Mouse (Mus musculus): Measurements from ENCODE around the gene Cox8b. TPM values are rescaled to one million over a fixed set of nuclear protein-coding genes. Genes with fewer than 3 reads are reported as not detected.

Gene Cox8b
- polyA plus RNA-seq, 1 experiment from 2014 or later, result not detected

DNA sequence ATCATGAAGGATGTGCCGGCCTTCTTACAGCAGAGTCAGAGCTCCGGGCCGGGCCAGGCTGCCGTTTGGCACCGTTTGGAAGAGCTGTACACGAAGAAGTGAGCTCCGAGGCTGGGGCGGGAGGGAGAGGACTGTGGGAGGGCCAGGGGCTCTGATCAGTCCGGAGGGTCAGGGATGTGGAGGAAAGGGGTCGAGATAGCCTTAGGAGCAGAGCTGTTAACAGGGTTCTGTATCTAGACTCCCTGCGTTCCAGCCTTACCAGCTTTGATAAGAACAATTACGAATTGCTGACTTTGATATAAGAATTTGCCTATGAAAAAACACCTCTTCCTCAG, 17.8 kb downstream of the Cox8b start:
- WGBS, result 0% methylated on average over 12 of the region's 12 CpGs
- ATAC-seq (ENCODE audit: insufficient read depth) (peak; percentile 54; the same call in 1 of the 2 replicates), DNase-seq (no peak)
- peaks cover 4% of the 10 kb centered on the region; the same call in 1 of the 2 replicates for H3K4me1 ChIP-seq (ENCODE audit: insufficient read depth)
- peaks cover 28% of the 10 kb centered on the region for H3K36me3 ChIP-seq (ENCODE audit: insufficient read depth)
- H3K27me3 ChIP-seq (ENCODE audit: insufficient read depth, low read length), result no peaks in the 10 kb centered on the region
- peak overlapping the region; percentile 89 for H3K4me3 ChIP-seq (ENCODE audit: low read depth, low read length)
- no peak for TF ChIP-seq CTCF (IDR thresholded peaks at IDR 0.05; ENCODE audit: low read depth)
- peak overlapping the region; percentile 79 for H3K9ac ChIP-seq
- peak overlapping the region; percentile 87 for H3K4me2 ChIP-seq
- H3K9me3 ChIP-seq (ENCODE audit: low read depth, low read length), result no peaks in the 10 kb centered on the region
- H3K27ac ChIP-seq (ENCODE audit: low read depth), result peak overlapping the region; percentile 38; the same call in 1 of the 2 replicates

GRCm38 (mm10) chr7:140881696-140882468, 18.4 kb downstream of the Cox8b start, which contains the start of the genes Psmd13 and Sirt3:
Psmd13 (plus strand) TSS chr7:140881968.
Sirt3 (minus strand) TSS chr7:140882309.
- ATAC-seq (ENCODE audit: insufficient read depth), result peak; percentile 97
- peak within 1 kb of the TSS; percentile 79 for H3K9ac ChIP-seq
- peaks cover 4% of the 10 kb centered on the region; the same call in 1 of the 2 replicates for H3K4me1 ChIP-seq (ENCODE audit: insufficient read depth)
- peaks cover 28% of the 10 kb centered on the region for H3K36me3 ChIP-seq (ENCODE audit: insufficient read depth)
- no peaks in the 10 kb centered on the region for H3K9me3 ChIP-seq (ENCODE audit: low read depth, low read length)
- no peaks in the 10 kb centered on the region for H3K27me3 ChIP-seq (ENCODE audit: insufficient read depth, low read length)
- WGBS, result under 1% methylated on average over 59 of the region's 59 CpGs
- H3K4me3 ChIP-seq (ENCODE audit: low read depth, low read length), result peak within 1 kb of the TSS; percentile 89
- peak within 1 kb of the TSS; percentile 88 for H3K27ac ChIP-seq (ENCODE audit: low read depth)
- no peak for TF ChIP-seq CTCF (IDR thresholded peaks at IDR 0.05; ENCODE audit: low read depth)
- peak within 1 kb of the TSS; percentile 87 for H3K4me2 ChIP-seq
- DNase-seq, result peak; percentile 98

DNA sequence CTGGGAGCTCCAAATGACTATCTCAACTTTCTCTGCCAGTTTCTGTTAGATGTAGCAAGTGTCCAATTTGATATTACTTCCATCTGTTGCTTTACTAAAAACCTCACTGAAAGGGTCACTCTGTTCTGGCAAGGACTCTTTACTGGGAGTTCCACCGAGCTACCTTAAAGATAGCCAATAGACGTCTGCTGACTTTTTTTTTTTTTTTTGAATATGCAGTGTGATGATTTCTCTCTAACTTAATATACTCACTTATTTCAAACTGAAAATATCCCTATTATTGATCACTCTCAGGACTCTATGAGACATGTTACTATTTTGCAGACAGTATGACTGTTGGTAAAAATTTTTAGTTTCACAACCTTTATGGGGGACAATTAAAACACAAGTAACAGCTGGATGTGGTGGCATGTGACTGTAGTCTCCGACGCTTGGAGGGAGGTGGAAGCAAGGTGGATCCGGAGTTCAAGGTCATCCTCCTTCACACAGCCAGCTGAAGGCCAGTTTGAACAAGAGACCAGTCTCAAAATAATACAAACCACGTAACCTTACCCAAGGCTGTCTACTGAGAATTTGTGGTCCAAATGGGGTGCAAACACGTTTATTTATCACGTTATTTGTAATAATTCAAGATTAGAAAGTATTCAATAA, 19.3 kb downstream of the Cox8b start:
- 0 out of 2 replicates have a peak overlapping the region, but pooled peaks have one; percentile 88 for H3K27ac ChIP-seq (ENCODE audit: low read depth)
- DNase-seq (no peak), ATAC-seq (ENCODE audit: insufficient read depth) (no peak)
- H3K27me3 ChIP-seq (ENCODE audit: insufficient read depth, low read length), result no peaks in the 10 kb centered on the region
- peak overlapping the region; percentile 89 for H3K4me3 ChIP-seq (ENCODE audit: low read depth, low read length)
- H3K4me2 ChIP-seq, result peak overlapping the region; percentile 87
- TF ChIP-seq CTCF (IDR thresholded peaks at IDR 0.05; ENCODE audit: low read depth), result no peak
- H3K9ac ChIP-seq, result peak overlapping the region; percentile 79
- no peaks in the 10 kb centered on the region for H3K9me3 ChIP-seq (ENCODE audit: low read depth, low read length)
- WGBS, result 13% methylated on average over 8 of the region's 8 CpGs
- H3K4me1 ChIP-seq (ENCODE audit: insufficient read depth), result peaks cover 4% of the 10 kb centered on the region; the same call in 1 of the 2 replicates
- H3K36me3 ChIP-seq (ENCODE audit: insufficient read depth), result peaks cover 26% of the 10 kb centered on the region; the same call in 1 of the 2 replicates

GRCm38 (mm10) chr7:140880419-140880818, 19.8 kb downstream of the Cox8b start:
- H3K9ac ChIP-seq, result no peak overlapping the region
- H3K36me3 ChIP-seq (ENCODE audit: insufficient read depth), result peaks cover 22% of the 10 kb centered on the region; the same call in 1 of the 2 replicates
- H3K27ac ChIP-seq (ENCODE audit: low read depth), result no peak overlapping the region
- H3K4me1 ChIP-seq (ENCODE audit: insufficient read depth), result peaks cover 4% of the 10 kb centered on the region; the same call in 1 of the 2 replicates
- 78% methylated on average over 3 of the region's 3 CpGs for WGBS
- TF ChIP-seq CTCF (IDR thresholded peaks at IDR 0.05; ENCODE audit: low read depth), result no peak
- DNase-seq (no peak), ATAC-seq (ENCODE audit: insufficient read depth) (no peak)
- H3K9me3 ChIP-seq (ENCODE audit: low read depth, low read length), result no peaks in the 10 kb centered on the region
- H3K4me3 ChIP-seq (ENCODE audit: low read depth, low read length), result no peak overlapping the region
- H3K4me2 ChIP-seq, result peak overlapping the region; percentile 87
- H3K27me3 ChIP-seq (ENCODE audit: insufficient read depth, low read length), result no peaks in the 10 kb centered on the region

GRCm38 (mm10) chr7:140879355-140879754, 20.9 kb downstream of the Cox8b start:
- no peak overlapping the region for H3K9ac ChIP-seq
- TF ChIP-seq CTCF (IDR thresholded peaks at IDR 0.05; ENCODE audit: low read depth), result no peak
- 85% methylated on average over 7 of the region's 7 CpGs for WGBS

GRCm38 (mm10) chr7:140877364-140877763, 22.9 kb downstream of the Cox8b start:
- no peak overlapping the region for H3K9ac ChIP-seq
- no peak overlapping the region for H3K27ac ChIP-seq (ENCODE audit: low read depth)
- peaks cover 23% of the 10 kb centered on the region; the same call in 1 of the 2 replicates for H3K36me3 ChIP-seq (ENCODE audit: insufficient read depth)
- H3K27me3 ChIP-seq (ENCODE audit: insufficient read depth, low read length), result no peaks in the 10 kb centered on the region
- H3K4me3 ChIP-seq (ENCODE audit: low read depth, low read length), result no peak overlapping the region
- H3K4me2 ChIP-seq, result no peak overlapping the region
- no peaks in the 10 kb centered on the region for H3K4me1 ChIP-seq (ENCODE audit: insufficient read depth)
- WGBS, result 81% methylated on average over 6 of the region's 6 CpGs
- no peak for ATAC-seq (ENCODE audit: insufficient read depth)
- no peak for TF ChIP-seq CTCF (IDR thresholded peaks at IDR 0.05; ENCODE audit: low read depth)
- H3K9me3 ChIP-seq (ENCODE audit: low read depth, low read length), result no peaks in the 10 kb centered on the region
- no peak for DNase-seq

More at GRCm38 (mm10) chr7:140879355-140879754, 20.9 kb downstream of the Cox8b start:
- no peak for DNase-seq
- Histone ChIP-seq H3K27me3 (ENCODE audit: insufficient read depth, low read length) (no peaks in the 10 kb centered on the region), H3K9me3 (ENCODE audit: low read depth, low read length) (no peaks in the 10 kb centered on the region), H3K36me3 (ENCODE audit: insufficient read depth) (peaks cover 26% of the 10 kb centered on the region; the same call in 1 of the 2 replicates), H3K27ac (ENCODE audit: low read depth) (no peak overlapping the region), H3K4me1 (ENCODE audit: insufficient read depth) (peaks cover 4% of the 10 kb centered on the region; the same call in 1 of the 2 replicates), H3K4me2 (no peak overlapping the region), H3K4me3 (ENCODE audit: low read depth, low read length) (no peak overlapping the region)
- ATAC-seq (ENCODE audit: insufficient read depth), result no peak

DNA sequence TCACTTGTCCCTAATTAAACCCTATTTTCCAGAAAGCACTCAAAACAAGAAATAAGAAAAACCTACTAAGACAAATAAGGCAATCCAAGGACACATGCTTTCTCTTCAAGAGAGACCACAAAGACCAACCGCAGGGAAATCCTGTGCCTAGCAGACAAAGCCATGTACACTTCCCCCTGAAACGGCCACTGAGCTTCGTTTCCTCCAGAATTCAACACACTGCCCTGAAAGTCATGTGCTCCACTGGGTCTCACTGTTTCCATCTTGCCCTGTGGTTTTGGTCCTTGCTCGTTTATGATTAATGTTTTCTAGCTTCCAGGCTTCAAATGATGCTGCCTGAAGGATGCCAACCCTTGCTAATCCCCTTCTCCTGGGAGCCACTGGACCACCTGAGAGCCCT, 26.0 kb downstream of the Cox8b start:
- Histone ChIP-seq H3K4me1 (ENCODE audit: insufficient read depth) (no peaks in the 10 kb centered on the region), H3K27me3 (ENCODE audit: insufficient read depth, low read length) (no peaks in the 10 kb centered on the region), H3K36me3 (ENCODE audit: insufficient read depth) (peaks cover 23% of the 10 kb centered on the region; the same call in 1 of the 2 replicates), H3K4me2 (no peak overlapping the region), H3K9me3 (ENCODE audit: low read depth, low read length) (no peaks in the 10 kb centered on the region), H3K27ac (ENCODE audit: low read depth) (no peak overlapping the region), H3K4me3 (ENCODE audit: low read depth, low read length) (no peak overlapping the region), H3K9ac (no peak overlapping the region)
- DNase-seq, result no peak
- 88% methylated on average over 4 of the region's 4 CpGs for WGBS
- TF ChIP-seq CTCF (IDR thresholded peaks at IDR 0.05; ENCODE audit: low read depth), result no peak
- no peak for ATAC-seq (ENCODE audit: insufficient read depth)
